Mouse (Mus musculus) spleen, adult 2 months (tissue): ENCODE results near the gene Kcnk13.

Source experiments
- CTCF ChIP-seq: fragments of 200-500 bp; IDR thresholded peaks from 2 replicates; pipeline ENCODE4 v1.5.1; 2011; ENCODE audit warnings: mild to moderate bottlenecking, inconsistent platforms; ENCODE audit not compliant: insufficient read depth, insufficient read length, insufficient replicate concordance; ENCODE audit errors: extremely low read depth
- POLR2A ChIP-seq: fragments of 200-500 bp; IDR thresholded peaks from 2 replicates; pipeline ENCODE4 v1.6.1; 2011; ENCODE audit warnings: low read depth, low read length, inconsistent platforms

DNA sequence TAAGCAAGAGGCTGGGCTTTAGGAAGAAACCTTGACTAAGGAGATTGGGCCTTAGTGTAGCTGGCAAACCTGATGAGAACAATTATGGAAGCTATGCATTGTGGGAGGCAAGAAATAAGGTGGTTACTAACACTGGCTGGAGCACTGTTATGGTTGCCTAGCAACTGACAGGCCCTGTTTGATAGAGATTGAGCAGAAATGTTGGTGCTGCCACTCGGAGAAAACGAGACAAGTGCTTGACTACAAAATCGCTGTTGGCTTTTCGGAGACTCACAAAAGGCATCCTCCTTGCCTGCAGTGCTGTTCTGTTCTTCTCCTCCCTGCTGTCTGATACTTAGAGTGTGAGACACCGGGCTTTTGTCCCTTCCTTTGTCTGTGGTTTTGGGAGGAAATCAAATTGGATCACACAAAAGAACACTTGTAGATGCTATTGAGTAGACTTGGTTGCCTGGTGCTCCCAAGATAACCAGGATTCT lies 41.1 kb upstream of the Kcnk13 start:
- TF ChIP-seq POLR2A (no peak), CTCF (no peak)
